Mouse (Mus musculus) cerebellum, adult 11 months (tissue): ENCODE results near the gene Pknox1.
A peak's percentile ranks its signal among the peaks of the same experiment; 100 is the strongest.

ENCODE experiments used
- DNase-seq: peaks from one replicate; pipeline ENCODE4 v3.0.0; 2022

Gene Pknox1

GRCm38 (mm10) chr17:31556253-31556652, 8.3 kb upstream of the Pknox1 start:
- DNase-seq: no peak

GRCm38 (mm10) chr17:31557124-31557880, 7.2 kb upstream of the Pknox1 start:
- DNase-seq: no peak

GRCm38 (mm10) chr17:31557947-31558542, 6.5 kb upstream of the Pknox1 start:
- no peak for DNase-seq

GRCm38 (mm10) chr17:31559021-31559789, 5.3 kb upstream of the Pknox1 start:
- no peak for DNase-seq

GRCm38 (mm10) chr17:31563632-31564014, 911 bp upstream of the Pknox1 start:
- peak; percentile 52 for DNase-seq

GRCm38 (mm10) chr17:31564858-31565140, 265 bp downstream of the Pknox1 start:
- DNase-seq: no peak

GRCm38 (mm10) chr17:31565141-31566056, 865 bp downstream of the Pknox1 start:
- peak; percentile 71 for DNase-seq

GRCm38 (mm10) chr17:31566276-31566675, 1.7 kb downstream of the Pknox1 start:
- DNase-seq: no peak

GRCm38 (mm10) chr17:31569756-31570155, 5.2 kb downstream of the Pknox1 start:
- DNase-seq: no peak

- no peak for DNase-seq
These were observed 5.9 kb downstream of the Pknox1 start for GRCm38 (mm10) chr17:31570321-31570925.

- DNase-seq: no peak
These were observed 7.2 kb downstream of the Pknox1 start for GRCm38 (mm10) chr17:31571689-31572088.

- no peak for DNase-seq
These were observed 10.1 kb downstream of the Pknox1 start for GRCm38 (mm10) chr17:31574662-31575061.

- DNase-seq: peak; percentile 67
These were observed 12.1 kb downstream of the Pknox1 start for GRCm38 (mm10) chr17:31576394-31577175.

GRCm38 (mm10) chr17:31580344-31580743, 15.8 kb downstream of the Pknox1 start:
- DNase-seq: no peak

- no peak for DNase-seq
These were observed 18.7 kb downstream of the Pknox1 start for GRCm38 (mm10) chr17:31583185-31583584.

- DNase-seq: no peak
These were observed 19.2 kb downstream of the Pknox1 start for GRCm38 (mm10) chr17:31583781-31584180.

- no peak for DNase-seq
These were observed 23.6 kb downstream of the Pknox1 start for GRCm38 (mm10) chr17:31588115-31588514.

- DNase-seq: no peak
These were observed 24.2 kb downstream of the Pknox1 start for GRCm38 (mm10) chr17:31588726-31589125.

- no peak for DNase-seq
These were observed 26.3 kb downstream of the Pknox1 start for GRCm38 (mm10) chr17:31590846-31591245.

- no peak for DNase-seq
These were observed 30.1 kb downstream of the Pknox1 start for GRCm38 (mm10) chr17:31594590-31594989.

GRCm38 (mm10) chr17:31595077-31595476, 30.5 kb downstream of the Pknox1 start:
- no peak for DNase-seq

GRCm38 (mm10) chr17:31597957-31598356, 33.4 kb downstream of the Pknox1 start:
- no peak for DNase-seq
